Mouse (Mus musculus): ENCODE measurements around the gene Cd47. TPM values are rescaled to one million over a fixed set of nuclear protein-coding genes. Genes with fewer than 3 reads are reported as not detected.

Gene Cd47
- polyA plus RNA-seq (2014; fragmentation: Illumina TruSeq; extraction: RNeasy Lipid Tissue Mini Kit (QIAGEN cat#74804)): 153 TPM

GRCm38 (mm10) chr16:49799597-49800561 lies at the start of gene Cd47:
Gene Cd47 (plus strand): TSS chr16:49800533.

Other genes starting within 250 kb of the Cd47 start
- 76.7 TPM for gene Ift57, start 101.3 kb upstream of the Cd47 start, polyA plus RNA-seq (2014; fragmentation: Illumina TruSeq; extraction: RNeasy Lipid Tissue Mini Kit (QIAGEN cat#74804))